Mouse (Mus musculus) myocyte (in vitro differentiated cells): ENCODE data around the gene Atp8b4. TPM values are rescaled to one million over a fixed set of nuclear protein-coding genes. Genes with fewer than 3 reads are reported as not detected.

Source experiments
- H3K27me3 ChIP-seq: one replicate; pipeline ENCODE4 v1.6.1; 2011; ENCODE audit not compliant: control insufficient read depth, insufficient read depth, insufficient read length
- H3K36me3 ChIP-seq: one replicate; pipeline ENCODE4 v1.6.1; 2011; ENCODE audit not compliant: control insufficient read depth, insufficient read depth
- H3K4me2 ChIP-seq: one replicate; pipeline ENCODE4 v1.6.1; 2011; ENCODE audit warnings: low read depth, control low read depth
- H3K4me3 ChIP-seq: one replicate; pipeline ENCODE4 v1.5.1; 2011; ENCODE audit warnings: mild to moderate bottlenecking, control low read depth, moderate library complexity
- H3K79me2 ChIP-seq: one replicate; pipeline ENCODE4 v1.6.1; 2011; ENCODE audit not compliant: control insufficient read depth, insufficient read depth
- H3ac ChIP-seq: one replicate; pipeline ENCODE4 v1.6.1; 2011; ENCODE audit not compliant: control insufficient read depth, insufficient read length
- CEBPB ChIP-seq: IDR thresholded peaks from 2 replicates; pipeline ENCODE4 v1.6.1; 2011; ENCODE audit warnings: mild to moderate bottlenecking, moderate library complexity; ENCODE audit not compliant: poor library complexity, insufficient read depth, severe bottlenecking
- E2F4 ChIP-seq: IDR thresholded peaks from one replicate; pipeline ENCODE4 v1.6.1; 2011; ENCODE audit warnings: mild to moderate bottlenecking, control low read depth, moderate library complexity; ENCODE audit not compliant: insufficient read depth
- MAX ChIP-seq: IDR thresholded peaks from one replicate; pipeline ENCODE4 v1.6.1; 2011; ENCODE audit warnings: low read depth, mild to moderate bottlenecking, control low read depth
- MYOD1 ChIP-seq, 3 experiments: IDR thresholded peaks; one replicate each; pipeline ENCODE4 v1.6.1; 2011; ENCODE audit warnings: control low read depth in 2 of 3, low read depth in 2 of 3, mild to moderate bottlenecking in 2 of 3, moderate library complexity in 1 of 3; ENCODE audit not compliant: insufficient read length in 2 of 3, control insufficient read depth in 1 of 3
- MYOG ChIP-seq, 3 experiments: IDR thresholded peaks; one replicate each; pipeline ENCODE4 v1.6.1; 2011; ENCODE audit warnings: control low read depth in 2 of 3, low read depth in 2 of 3, mild to moderate bottlenecking in 2 of 3; ENCODE audit not compliant: insufficient read length in 2 of 3, control insufficient read depth in 1 of 3, insufficient read depth in 1 of 3
- POLR2A ChIP-seq: IDR thresholded peaks from one replicate; pipeline ENCODE4 v1.6.1; 2011; ENCODE audit warnings: low read depth, mild to moderate bottlenecking, control low read depth, moderate library complexity; ENCODE audit not compliant: insufficient read length
- POLR2AphosphoS2 ChIP-seq: IDR thresholded peaks from one replicate; pipeline ENCODE4 v1.6.1; 2011; ENCODE audit warnings: low read depth, control low read depth; ENCODE audit not compliant: insufficient read length
- REST ChIP-seq: IDR thresholded peaks from one replicate; pipeline ENCODE4 v1.6.1; 2011; ENCODE audit warnings: mild to moderate bottlenecking, control low read depth, moderate library complexity; ENCODE audit not compliant: insufficient read depth, insufficient read length
- SRF ChIP-seq: IDR thresholded peaks from one replicate; pipeline ENCODE4 v1.6.1; 2011; ENCODE audit warnings: low read depth; ENCODE audit not compliant: control insufficient read depth, insufficient read length
- TCF12 ChIP-seq: IDR thresholded peaks from one replicate; pipeline ENCODE4 v1.6.1; 2011; ENCODE audit warnings: mild to moderate bottlenecking, control low read depth; ENCODE audit not compliant: poor library complexity, insufficient read depth, severe bottlenecking
- TCF3 ChIP-seq: IDR thresholded peaks from one replicate; pipeline ENCODE4 v1.6.1; 2011; ENCODE audit warnings: low read depth, control low read depth; ENCODE audit not compliant: insufficient read length
- USF1 ChIP-seq: IDR thresholded peaks from one replicate; pipeline ENCODE4 v1.6.1; 2011; ENCODE audit warnings: low read depth, mild to moderate bottlenecking, control low read depth, moderate library complexity
- polyA plus RNA-seq: library from polyadenylated mRNA; unstranded; fragments of >200 nt; fragmentation: generic; extraction: Trizol; gene quantifications from one replicate; pipeline ENCODE4 v1.2.1, GENCODE M21; 2012; ENCODE audit warnings: missing spikeins

Gene Atp8b4
- polyA plus RNA-seq, 1 experiment = 0.01 TPM

DNA sequence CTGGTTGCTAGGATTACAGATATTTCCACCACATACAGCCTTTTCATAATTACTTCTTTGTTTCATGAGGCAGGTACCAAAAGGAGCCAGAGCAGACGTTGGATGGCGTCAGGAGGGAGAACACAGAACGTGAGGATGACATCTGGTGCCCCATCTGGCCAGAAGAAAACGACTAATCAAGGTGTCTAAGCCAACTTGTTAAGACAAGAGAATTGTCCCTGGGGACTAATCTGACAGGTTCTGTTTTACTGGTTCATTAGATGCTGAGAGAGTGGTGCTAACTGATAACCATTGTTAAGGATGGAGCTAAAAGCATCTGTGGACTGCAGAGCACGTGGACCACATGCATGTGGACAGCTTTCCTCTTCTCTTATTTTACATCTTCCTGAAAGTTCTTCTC lies 7.8 kb downstream of the Atp8b4 start:
- no peaks in the 10 kb centered on the region for H3K27me3 ChIP-seq
- H3K4me3 ChIP-seq = no peak overlapping the region
- H3ac ChIP-seq = no peak overlapping the region
- H3K79me2 ChIP-seq = no peaks in the 10 kb centered on the region
- no peak overlapping the region for H3K4me2 ChIP-seq
- TF ChIP-seq MAX = no peak
- no peak for TF ChIP-seq E2F4
- no peaks in the 10 kb centered on the region for H3K36me3 ChIP-seq

DNA sequence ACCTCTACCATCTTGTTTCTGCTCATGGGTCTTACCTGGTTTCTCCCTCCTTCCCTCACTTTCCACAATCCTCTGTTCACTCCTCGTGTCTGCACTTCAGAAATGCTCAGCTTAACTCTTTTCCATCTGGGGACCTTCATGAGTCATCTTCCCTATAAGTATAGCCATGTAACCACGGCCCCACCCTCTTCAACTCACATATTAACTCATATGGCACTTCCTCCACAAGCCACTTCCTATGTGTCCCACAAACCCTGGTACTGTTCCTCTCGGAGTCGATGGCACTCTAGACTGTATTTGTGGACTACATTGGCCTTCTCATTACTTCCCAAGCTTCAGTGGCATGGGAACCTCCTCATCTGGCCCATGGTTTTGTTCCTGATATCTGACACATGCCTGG lies 9.0 kb downstream of the Atp8b4 start:
- Histone ChIP-seq H3K79me2 (no peaks in the 10 kb centered on the region), H3ac (no peak overlapping the region), H3K27me3 (no peaks in the 10 kb centered on the region), H3K36me3 (no peaks in the 10 kb centered on the region), H3K4me2 (no peak overlapping the region), H3K4me3 (no peak overlapping the region)
- no peak for TF ChIP-seq TCF12
- no peak for TF ChIP-seq MYOG (IDR thresholded peaks at IDR 0.05; ENCODE audit: control insufficient read depth in 1 of 3, insufficient read depth in 1 of 3, insufficient read length in 2 of 3, low read depth in 2 of 3)
- TF ChIP-seq POLR2AphosphoS2 = no peak
- no peak for TF ChIP-seq SRF
- TF ChIP-seq TCF3 = no peak
- no peak for TF ChIP-seq E2F4
- no peak for TF ChIP-seq CEBPB
- no peak for TF ChIP-seq USF1
- TF ChIP-seq POLR2A = no peak
- no peak for TF ChIP-seq MYOD1 (IDR thresholded peaks at IDR 0.05; ENCODE audit: control insufficient read depth in 1 of 3, insufficient read length in 2 of 3, low read depth in 2 of 3)
- TF ChIP-seq REST = no peak

DNA sequence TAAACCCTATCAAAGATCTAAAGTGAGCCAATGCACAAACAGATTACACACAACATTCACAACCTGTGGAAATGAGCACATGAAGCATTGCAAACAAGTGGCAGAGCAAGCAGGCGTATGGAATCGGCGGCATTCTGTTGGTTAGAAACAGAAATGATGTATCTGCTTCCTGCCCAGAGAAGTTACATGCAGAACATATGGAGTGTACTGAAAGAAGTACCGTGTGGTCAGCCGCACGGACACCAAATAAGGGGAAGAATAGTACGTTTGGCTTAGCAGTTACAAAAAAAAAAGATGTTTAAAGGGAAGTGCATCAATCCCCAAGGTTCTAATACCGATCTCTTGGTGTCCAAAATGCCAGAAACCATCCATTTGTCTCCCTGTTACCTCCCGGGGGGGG lies 9.9 kb downstream of the Atp8b4 start:
- no peaks in the 10 kb centered on the region for H3K79me2 ChIP-seq
- no peak overlapping the region for H3K4me3 ChIP-seq
- no peaks in the 10 kb centered on the region for H3K27me3 ChIP-seq
- no peak for TF ChIP-seq POLR2A
- no peak for TF ChIP-seq TCF12
- TF ChIP-seq MYOD1 (IDR thresholded peaks at IDR 0.05; ENCODE audit: control insufficient read depth in 1 of 3, insufficient read length in 2 of 3, low read depth in 2 of 3) = no peak
- no peak for TF ChIP-seq MYOG (IDR thresholded peaks at IDR 0.05; ENCODE audit: control insufficient read depth in 1 of 3, insufficient read depth in 1 of 3, insufficient read length in 2 of 3, low read depth in 2 of 3)
- no peak for TF ChIP-seq POLR2AphosphoS2
- TF ChIP-seq REST = no peak
- TF ChIP-seq E2F4 = no peak
- TF ChIP-seq CEBPB = no peak
- no peak for TF ChIP-seq SRF
- no peak for TF ChIP-seq MAX
- TF ChIP-seq USF1 = no peak
- TF ChIP-seq TCF3 = no peak
- H3ac ChIP-seq = no peak overlapping the region
- H3K36me3 ChIP-seq = no peaks in the 10 kb centered on the region
- H3K4me2 ChIP-seq = no peak overlapping the region

DNA sequence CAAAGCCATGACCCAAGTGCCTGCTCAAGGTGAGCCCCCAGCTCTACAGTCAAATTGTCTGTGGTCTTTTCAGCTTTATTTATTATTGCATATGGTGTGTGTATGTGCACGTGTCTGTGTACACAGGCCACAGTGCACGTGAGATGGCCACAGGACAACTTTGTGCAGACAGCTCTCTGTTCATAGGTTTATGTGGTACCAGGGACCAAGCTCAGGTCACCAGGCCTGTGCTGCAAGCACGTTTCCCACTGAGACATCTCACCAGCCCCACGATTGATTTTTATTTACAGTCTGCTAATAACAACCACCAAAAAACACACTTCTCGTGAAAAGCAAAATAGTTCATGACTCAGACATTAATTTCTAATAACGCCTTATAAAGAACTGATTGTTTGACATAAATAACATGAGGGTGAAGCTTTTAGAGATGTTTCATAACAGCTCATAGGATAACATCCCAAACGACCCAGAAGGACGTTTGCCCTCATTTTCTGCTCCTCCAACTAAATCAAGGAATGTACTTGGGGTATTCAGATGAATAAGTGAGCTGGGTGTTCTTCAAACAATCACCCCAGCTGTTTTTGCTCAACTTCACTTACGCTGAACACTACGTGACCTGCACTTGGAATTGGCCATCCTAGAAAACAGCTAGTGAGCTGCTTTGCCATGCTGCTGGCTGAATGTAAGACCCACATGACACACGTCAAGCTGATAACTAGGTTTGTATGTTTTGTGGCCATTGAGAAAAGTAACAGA lies 15.0 kb downstream of the Atp8b4 start:
- Histone ChIP-seq H3K4me2 (no peak overlapping the region), H3K79me2 (no peaks in the 10 kb centered on the region), H3K36me3 (no peaks in the 10 kb centered on the region), H3K4me3 (no peak overlapping the region), H3K27me3 (no peaks in the 10 kb centered on the region), H3ac (no peak overlapping the region)
- TF ChIP-seq TCF12 (no peak), CEBPB (no peak), MYOG (IDR thresholded peaks at IDR 0.05; ENCODE audit: control insufficient read depth in 1 of 3, insufficient read depth in 1 of 3, insufficient read length in 2 of 3, low read depth in 2 of 3) (no peak), POLR2A (no peak), REST (no peak), POLR2AphosphoS2 (no peak), USF1 (no peak)

DNA sequence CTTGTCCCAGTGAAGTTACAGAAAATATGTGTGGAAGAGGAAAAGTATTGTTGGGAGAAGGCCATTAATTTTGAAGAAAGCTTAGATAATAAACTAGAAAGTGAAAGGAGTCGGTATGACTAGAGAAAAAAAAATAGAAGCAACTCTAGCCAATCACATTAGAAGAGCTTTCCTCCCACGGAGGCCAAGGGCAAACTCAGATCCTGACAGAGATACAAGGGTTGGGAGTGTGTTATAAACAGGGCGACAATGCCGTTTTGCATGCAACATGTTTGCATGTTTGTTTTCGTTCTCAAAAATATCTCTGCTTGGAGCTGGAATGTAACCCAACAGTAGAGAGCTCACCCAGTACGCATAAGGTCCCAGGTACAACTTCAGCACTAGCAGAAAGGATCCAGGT lies 17.1 kb downstream of the Atp8b4 start:
- H3K36me3 ChIP-seq = no peaks in the 10 kb centered on the region
- no peak overlapping the region for H3K4me2 ChIP-seq
- H3K79me2 ChIP-seq = no peaks in the 10 kb centered on the region
- no peak overlapping the region for H3K4me3 ChIP-seq
- no peaks in the 10 kb centered on the region for H3K27me3 ChIP-seq
- H3ac ChIP-seq = no peak overlapping the region
- no peak for TF ChIP-seq E2F4
- no peak for TF ChIP-seq TCF12
- TF ChIP-seq CEBPB = no peak
- TF ChIP-seq POLR2A = no peak
- no peak for TF ChIP-seq SRF
- TF ChIP-seq TCF3 = no peak
- no peak for TF ChIP-seq USF1
- no peak for TF ChIP-seq MYOD1 (IDR thresholded peaks at IDR 0.05; ENCODE audit: control insufficient read depth in 1 of 3, insufficient read length in 2 of 3, low read depth in 2 of 3)
- no peak for TF ChIP-seq REST
- no peak for TF ChIP-seq MAX
- TF ChIP-seq POLR2AphosphoS2 = no peak
- TF ChIP-seq MYOG (IDR thresholded peaks at IDR 0.05; ENCODE audit: control insufficient read depth in 1 of 3, insufficient read depth in 1 of 3, insufficient read length in 2 of 3, low read depth in 2 of 3) = no peak
